Mouse (Mus musculus) spleen, adult 2 months (tissue): ENCODE data around the gene Dnah8.
"Not testable (repeated sequence)": the region's sequence is repeated elsewhere in the genome, so short reads cannot be mapped to it uniquely, and the experiment has no call there.

Experiments used
- CTCF ChIP-seq: fragments of 200-500 bp; IDR thresholded peaks from 2 replicates; pipeline ENCODE4 v1.5.1; 2011; ENCODE audit warnings: mild to moderate bottlenecking, inconsistent platforms; ENCODE audit not compliant: insufficient read depth, insufficient read length, insufficient replicate concordance; ENCODE audit errors: extremely low read depth
- POLR2A ChIP-seq: fragments of 200-500 bp; IDR thresholded peaks from 2 replicates; pipeline ENCODE4 v1.6.1; 2011; ENCODE audit warnings: low read depth, low read length, inconsistent platforms

DNA sequence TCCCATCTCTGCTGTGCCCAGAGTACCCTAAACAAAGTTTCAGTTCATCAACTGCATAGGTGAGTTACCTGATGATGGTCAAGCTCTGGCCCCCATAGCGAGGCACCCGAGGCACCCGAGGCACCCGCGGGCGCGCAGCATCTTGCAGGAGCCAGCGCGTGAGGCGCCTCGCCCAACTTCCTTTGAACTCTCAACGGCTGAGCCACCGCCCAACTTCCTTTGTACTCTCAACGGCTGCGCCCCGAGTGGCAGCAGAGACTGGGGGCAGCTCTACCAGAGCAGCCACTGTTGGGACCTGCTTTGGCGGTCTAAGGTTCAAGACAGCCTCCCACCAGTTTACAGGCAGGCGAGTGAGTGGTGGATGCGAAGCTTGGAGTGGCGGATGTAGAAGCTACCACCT is at the start of gene Dnah8:
- TF ChIP-seq CTCF, POLR2A: not testable (repeated sequence)
